Mouse (Mus musculus) adrenal gland, adult 8-10 months (tissue): Measurements from ENCODE around the gene Il17re. TPM values are rescaled to one million over a fixed set of nuclear protein-coding genes. Genes with fewer than 3 reads are reported as not detected.

Experiments
- DNase-seq: peaks from one replicate; pipeline ENCODE4 v3.0.0; 2022
- microRNA-seq, 2 experiments: library from miRNA; unstranded; fragments of <30 nt; microRNA quantifications; one replicate each; pipeline ENCODE4 v1.2.0; 2022
- total RNA-seq, 4 experiments: library from RNA; stranded (reverse); gene quantifications; 2 replicates each; pipeline ENCODE4 v1.2.4; 2022

The Il17re gene
- total RNA-seq, 4 experiments from 2014 or later, result 0.74 to 1.9 (median 1.1) TPM

DNA sequence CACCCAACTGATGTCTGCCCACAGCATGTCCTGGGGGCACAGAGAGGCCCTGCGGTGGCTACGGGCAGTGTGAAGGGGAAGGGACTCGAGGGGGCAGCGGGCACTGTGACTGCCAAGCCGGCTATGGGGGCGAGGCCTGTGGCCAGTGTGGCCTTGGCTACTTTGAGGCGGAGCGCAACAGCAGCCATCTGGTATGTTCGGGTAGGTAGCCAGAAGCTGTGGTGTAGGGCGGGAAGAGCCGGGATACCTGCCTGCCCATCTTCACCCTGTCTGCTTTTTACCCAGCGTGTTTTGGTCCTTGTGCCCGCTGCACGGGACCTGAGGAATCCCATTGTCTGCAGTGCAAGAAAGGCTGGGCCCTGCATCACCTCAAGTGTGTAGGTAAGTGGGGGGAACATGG is 31.1 kb downstream of the Il17re start:
- DNase-seq, result no peak

DNA sequence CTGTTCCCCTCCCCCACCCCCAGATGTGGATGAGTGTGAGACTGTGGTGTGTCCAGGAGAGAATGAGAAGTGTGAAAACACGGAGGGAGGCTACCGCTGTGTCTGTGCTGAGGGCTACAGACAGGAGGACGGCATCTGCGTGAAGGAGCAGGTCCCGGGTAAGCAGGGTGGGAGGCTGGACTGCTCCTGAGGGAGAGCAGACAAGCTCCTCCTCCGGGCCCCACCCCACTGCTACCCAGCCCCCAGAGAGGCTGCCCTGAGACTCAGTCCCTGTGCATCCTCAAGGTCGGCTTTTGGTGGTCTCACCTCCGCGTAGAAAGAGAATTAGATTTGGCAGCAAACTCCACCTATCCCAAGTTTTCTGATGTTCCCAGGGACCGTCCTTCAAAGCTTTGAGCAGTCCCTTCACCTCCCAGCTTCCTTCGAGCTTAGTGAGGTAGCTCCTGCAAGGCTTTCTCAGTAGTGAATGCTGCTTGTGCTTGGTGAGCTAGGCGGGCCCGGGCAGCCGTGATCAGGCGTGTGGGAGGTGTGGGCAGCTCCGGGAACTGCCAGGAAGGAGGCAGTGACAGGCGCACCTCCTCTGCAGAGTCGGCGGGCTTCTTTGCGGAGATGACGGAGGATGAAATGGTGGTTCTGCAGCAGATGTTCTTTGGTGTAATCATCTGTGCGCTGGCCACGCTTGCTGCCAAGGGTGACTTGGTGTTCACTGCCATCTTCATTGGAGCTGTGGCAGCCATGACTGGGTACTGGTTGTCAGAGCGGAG is 34.0 kb downstream of the Il17re start:
- DNase-seq, result no peak

DNA sequence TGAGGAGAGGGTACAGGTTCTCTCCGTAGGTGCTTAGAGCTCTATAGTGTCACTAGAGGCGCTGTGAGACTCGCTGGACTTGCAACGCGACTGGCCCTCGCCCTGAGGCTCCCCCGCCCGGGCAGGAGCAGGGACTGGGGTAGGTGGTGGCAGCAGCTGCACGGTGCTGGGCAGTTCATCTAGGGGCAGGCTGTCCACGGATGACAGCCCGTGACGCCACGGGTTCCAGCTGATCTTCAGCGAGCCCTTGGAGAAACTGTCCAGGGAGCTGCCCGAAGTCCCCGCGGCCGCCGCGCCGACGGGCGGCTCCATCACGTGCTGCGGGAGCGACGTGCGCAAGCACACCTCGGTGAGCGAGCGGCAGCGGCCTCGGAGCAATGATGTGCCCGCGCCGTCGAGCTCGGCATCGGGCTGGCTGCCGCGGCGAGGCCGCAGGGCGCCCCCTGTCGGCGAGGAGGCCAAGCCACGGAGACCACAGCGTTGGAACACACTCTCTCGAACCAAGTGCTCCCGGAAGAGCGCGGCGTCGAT is 36.0 kb downstream of the Il17re start:
- peak; percentile 53 for DNase-seq

DNA sequence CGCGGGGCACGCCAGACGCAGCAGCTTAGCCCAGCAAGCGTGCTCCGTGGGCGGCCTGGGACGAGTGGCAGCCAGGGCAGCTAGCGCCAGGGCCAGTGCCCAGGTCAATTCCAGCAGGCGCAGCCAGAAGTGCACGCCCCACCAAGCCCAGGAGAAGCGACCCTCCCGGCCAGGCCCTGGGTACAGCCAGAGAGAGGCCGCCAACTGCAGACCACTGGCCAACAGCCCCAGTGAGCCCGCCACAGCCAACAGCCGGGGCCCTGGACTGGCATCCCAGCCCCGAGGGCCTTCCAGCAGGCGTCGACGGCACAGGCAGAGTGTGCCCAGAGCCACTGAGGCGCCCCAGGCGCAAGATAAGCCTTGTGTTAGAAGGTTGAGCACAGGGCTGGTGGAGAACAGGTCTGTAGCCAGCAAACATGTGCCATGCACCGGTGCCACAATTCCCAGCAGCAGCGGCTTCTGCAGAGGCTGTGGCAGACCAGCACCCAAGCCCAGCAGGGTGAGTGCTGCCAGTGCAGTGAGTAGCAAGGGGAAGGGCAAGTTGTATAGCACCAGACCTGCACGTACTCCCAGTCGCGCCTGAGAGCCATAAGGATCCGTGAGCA is 36.9 kb downstream of the Il17re start:
- no peak for DNase-seq

DNA sequence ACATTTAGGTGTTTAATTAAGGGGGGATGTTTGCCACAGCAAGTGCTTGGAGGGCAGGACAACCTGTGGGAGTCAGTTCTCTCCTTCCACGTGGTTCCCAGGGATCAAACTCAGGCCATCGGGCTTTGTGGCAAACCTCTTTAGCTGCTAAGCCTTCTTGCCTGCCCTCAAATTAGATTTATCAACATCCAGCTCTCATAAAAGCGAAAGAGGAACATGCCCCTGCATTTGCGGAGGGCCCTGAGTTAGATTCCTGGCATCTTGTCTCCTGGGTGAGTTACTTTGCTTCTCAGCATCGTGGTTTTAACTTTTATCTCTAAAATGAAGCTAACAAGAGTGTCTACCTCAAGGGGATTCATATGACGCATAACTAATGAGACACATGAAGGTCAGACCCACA is 41.1 kb downstream of the Il17re start:
- no peak for DNase-seq

DNA sequence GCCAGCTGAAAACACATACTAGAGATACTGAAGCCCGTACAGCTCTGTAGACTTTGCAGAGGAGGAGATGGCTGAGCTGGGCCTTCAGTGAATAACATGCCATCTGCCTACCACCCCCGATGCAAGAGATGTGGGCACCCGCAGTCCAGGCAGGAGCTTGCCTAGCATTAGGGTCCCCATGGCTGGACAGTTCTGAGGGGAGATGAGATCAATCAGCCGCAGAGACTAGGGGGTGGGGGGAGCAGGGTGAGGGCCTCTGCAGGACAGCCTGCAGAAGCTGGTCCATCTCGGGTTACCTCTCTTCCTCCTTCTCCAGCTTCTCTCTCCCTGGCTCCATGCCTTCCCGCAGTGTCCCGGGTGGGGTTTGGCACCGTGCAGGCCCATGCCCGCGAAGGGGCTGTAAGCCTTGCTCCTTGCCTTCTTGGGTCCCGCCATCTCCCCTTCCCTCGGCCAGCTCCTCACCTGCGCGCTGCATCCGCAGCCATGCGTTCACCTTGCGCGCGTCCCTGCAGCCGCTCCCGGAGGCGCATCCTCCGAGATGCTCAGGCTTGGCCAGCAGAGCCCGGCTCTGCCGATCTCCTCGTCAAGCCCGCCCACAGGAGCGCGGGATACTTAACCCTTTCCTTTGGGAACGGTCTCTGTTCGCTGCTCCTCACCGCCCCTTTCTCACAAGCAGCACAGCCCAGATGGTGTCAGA is 43.3 kb downstream of the Il17re start, which contains the start of gene Prrt3:
Gene Prrt3, minus strand, starts transcription at position 544 of the 697 bp plus-strand sequence.
- DNase-seq, result no peak

DNA sequence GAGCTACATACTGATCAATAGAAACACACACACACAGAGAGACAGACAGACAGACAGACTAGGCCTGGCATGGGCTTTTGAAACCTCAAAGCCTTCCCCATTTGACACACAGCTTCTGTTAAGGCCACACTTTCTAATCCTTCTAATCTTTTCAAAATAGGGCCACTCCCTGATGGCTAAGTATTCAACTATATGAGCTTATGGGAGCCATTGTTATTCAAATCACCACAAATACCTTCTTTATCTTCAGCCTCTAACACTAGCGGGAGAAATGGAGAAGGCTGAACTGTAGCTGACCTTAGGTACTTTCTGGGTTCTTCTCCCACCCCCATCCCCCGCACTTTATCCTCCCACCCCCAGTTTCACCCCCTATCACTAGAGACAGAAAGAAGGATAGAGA is 44.5 kb downstream of the Il17re start:
- no peak for DNase-seq

DNA sequence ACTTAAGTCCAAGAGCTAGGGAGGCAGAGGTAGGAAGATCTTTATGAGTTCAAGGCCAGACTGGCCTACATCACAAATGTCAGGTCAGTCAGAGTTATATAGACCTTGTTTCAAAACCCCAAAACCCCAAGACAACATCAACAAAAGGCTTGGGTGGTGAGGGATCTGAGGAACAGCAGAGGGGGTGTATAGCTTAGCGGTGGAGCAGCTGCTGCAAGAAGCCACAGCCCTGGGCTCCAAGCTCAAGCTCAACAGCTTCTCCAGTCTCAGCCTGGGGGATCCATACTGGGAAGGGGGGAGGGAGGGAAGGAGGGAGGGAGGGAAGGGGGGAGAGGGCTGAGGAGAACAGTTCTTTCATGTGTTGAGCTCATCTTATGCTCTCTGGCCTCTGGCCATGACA is 47.4 kb downstream of the Il17re start:
- DNase-seq, result no peak

DNA sequence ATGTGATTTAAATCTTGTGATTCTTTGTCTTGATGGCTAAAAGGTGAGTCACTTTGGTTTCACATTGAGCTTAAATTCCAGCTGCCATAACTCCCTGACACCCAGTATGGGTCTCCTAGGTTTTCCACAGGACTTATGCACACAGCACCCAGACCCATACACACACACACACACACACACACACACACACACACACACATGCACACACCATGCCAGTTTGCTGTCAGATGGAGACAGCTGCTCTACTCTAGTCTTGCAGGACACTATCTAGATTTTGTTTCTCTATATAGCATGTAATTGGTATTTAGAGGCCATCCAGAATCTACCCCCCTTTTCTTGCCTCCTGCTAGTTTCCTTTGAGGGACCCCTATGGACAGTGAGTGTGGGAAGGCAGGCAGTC is 48.8 kb downstream of the Il17re start:
- DNase-seq, result no peak

DNA sequence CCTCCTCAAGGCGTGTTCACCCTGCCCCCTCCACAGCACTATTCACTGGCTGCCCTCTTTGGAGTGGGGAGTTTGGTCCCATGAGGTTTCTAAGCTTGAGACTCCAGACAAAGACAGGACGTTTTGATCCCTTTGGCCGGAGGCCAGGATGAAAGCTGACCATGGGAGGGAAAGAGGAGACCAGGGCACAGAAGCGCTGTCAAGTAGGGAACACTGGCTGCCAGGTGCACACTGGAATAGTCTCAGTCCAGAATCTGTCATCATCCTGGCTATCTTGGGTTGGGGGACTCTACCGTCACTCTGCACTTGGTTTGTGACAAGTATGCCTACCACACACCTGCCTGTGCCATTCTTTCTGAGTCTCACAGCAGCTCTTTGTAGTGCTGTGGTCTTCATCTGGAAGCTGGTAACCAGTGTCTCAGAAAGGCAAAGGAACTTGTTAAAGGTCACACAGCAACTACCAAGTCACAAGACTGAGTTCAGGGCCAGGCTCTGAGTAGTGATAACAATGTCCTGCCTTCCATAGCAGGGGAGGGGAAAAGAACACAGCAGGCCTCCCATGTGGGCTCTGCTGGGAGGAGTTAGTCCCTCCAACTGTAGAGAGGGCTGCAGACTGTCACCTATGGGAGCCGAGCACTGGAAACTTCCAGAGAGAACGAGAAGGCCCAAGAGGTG is 50.1 kb downstream of the Il17re start:
- no peak for DNase-seq

DNA sequence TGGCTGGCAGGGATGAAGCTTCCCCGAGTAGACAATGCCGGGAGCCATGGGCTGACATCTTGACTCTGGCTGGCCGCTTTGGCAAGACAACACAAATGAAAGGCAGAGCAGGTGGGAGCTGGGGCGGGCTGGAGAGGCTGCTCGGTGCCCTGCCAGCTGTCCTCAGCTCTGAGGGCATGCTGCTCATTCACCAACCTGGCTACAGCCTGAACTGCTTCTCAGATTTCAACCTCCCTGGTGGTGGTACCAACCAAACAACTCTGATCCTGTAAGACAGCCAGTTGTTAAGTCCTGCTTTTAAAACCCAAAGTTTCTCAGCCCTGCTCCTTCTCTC is 50.6 kb downstream of the Il17re start:
- DNase-seq, result no peak

DNA sequence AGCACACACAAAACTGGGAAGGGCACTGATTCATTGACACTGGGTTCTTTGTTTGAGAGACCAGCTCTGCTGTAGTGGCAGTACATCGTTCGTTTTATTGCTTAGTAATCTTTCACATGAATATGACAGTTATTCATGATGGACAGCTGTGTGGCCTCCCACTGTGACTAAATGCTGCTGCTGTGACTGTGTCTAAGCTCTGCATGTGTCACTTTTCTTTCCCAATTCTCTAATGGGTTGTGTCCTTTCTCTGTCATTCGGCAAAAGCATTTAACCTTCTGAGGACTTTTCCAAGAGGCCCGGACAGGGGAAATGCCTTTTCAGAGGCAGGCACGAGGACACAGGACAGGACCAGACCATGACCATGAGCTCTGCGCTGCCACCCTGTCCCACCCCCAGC is 55.7 kb downstream of the Il17re start:
- DNase-seq, result no peak

DNA sequence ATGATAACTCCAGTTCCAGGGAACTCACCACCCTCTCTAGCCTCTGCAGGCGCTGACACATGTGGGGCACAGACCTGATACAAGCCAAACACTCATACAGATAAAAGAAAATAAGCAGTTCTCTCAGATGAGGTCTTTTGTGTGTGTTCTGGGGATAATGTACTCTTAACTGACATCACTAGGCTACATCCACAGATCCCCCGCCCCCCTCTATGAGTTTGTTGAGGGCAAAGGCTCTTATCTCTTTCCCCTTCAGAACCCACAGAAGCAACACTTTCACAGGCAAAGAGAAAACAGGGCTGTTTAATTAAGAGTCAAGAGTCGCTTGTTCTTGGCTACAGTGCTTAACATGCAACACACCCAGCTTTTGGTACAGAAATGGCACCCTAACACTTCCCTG is 56.3 kb downstream of the Il17re start:
- DNase-seq, result no peak

DNA sequence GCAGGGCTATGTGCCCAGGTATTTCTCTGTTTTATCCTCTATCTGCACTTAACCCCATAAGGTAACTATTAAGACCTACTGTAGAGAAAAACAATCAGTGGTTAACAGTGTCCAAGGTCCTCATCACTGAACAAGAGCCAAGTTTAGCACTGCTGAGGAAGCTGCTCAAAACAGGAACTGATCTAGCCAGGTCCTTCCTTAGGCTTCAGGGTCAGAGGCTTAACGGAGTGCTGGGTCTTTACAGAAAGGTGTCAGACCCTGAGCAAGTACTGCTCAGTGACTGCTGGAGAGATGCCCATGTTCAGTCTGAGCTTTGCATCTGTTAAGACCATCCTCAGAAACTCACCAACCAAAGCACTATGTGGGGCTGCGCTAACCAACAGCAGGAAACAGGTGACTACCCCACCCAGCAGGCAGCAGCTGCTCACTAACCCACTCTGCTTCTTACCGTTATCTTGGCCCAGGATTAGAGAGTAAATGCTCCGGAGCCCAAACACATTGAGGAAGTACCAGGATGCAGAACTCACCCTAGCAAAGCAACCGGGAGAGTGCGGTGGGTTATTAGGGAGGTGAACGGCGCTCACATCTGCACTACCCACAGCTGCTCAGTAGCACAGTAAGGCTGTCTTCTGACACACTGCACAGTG is 59.3 kb downstream of the Il17re start:
- DNase-seq, result no peak

Small RNA genes within 50 kb of the gene (microRNA-seq; reads per million reads assigned to microRNA genes)
- 0 reads per million in 2 experiments for gene Gm24387

Other genes starting within 250 kb of the Il17re start
- 10 to 100 TPM; 19.6 to 24.8 (median 23.1) TPM for gene Mtmr14, start 220.6 kb upstream of the Il17re start, total RNA-seq
- gene Cpne9, start 176.2 kb upstream of the Il17re start, total RNA-seq, result 1 to 10 TPM; 4.4 to 8.6 (median 5.8) TPM
- 10 to 100 TPM; 19.5 to 32.3 (median 29.5) TPM for gene Brpf1, start 151.3 kb upstream of the Il17re start, total RNA-seq
- gene Ogg1, start 131.5 kb upstream of the Il17re start, total RNA-seq, result 10 to 100 TPM; 14.4 to 21.7 (median 17.1) TPM
- gene Camk1, start 114.5 kb upstream of the Il17re start, total RNA-seq, result 10 to 100 TPM; 50.1 to 74.6 (median 64.6) TPM
- gene Tada3, start 80.6 kb upstream of the Il17re start, total RNA-seq, result 10 to 100 TPM; 39.3 to 47.1 (median 43.4) TPM
- gene Arpc4, start 80.4 kb upstream of the Il17re start, total RNA-seq, result 100 to 1,000 TPM; 199 to 228 (median 204) TPM
- gene Ttll3, start 69.2 kb upstream of the Il17re start, total RNA-seq, result 1 to 10 TPM; 2.6 to 7.4 (median 3.9) TPM
- gene Rpusd3, start 39.1 kb upstream of the Il17re start, total RNA-seq, result 10 to 100 TPM in 3 of 4 experiments, 1 to 10 TPM in 1; 7.6 to 13.8 (median 11.6) TPM
- 100 to 1,000 TPM; 185 to 405 (median 283) TPM for gene Cidec, start 22.7 kb upstream of the Il17re start, total RNA-seq
- gene Jagn1, start 15.9 kb upstream of the Il17re start, total RNA-seq, result 10 to 100 TPM; 40.6 to 52.5 (median 46.4) TPM
- 10 to 100 TPM; 17.5 to 29.1 (median 24.0) TPM for gene Il17rc, start 12.9 kb downstream of the Il17re start, total RNA-seq
- gene Creld1, start 24.8 kb downstream of the Il17re start, total RNA-seq, result 10 to 100 TPM; 60.8 to 69.9 (median 67.4) TPM
- gene Prrt3, start 43.4 kb downstream of the Il17re start, total RNA-seq, result under 1 TPM; 0.20 to 0.40 (median 0.31) TPM
- gene Emc3, start 73.2 kb downstream of the Il17re start, total RNA-seq, result 100 to 1,000 TPM in 1 of 4 experiments, 10 to 100 TPM in 3; 81.3 to 119 (median 96.3) TPM
- gene Fancd2, start 73.2 kb downstream of the Il17re start, total RNA-seq, result 1 to 10 TPM in 2 of 4 experiments, under 1 TPM in 2; 0.35 to 2.0 (median 0.88) TPM
- under 1 TPM in 1 of 4 experiments, not detected in 3; 0.35 TPM for gene Fancd2os, start 142.2 kb downstream of the Il17re start, total RNA-seq
- gene Brk1, start 146.3 kb downstream of the Il17re start, total RNA-seq, result 100 to 1,000 TPM; 180 to 239 (median 200) TPM
- 10 to 100 TPM; 29.5 to 34.0 (median 32.1) TPM for gene Vhl, start 165.5 kb downstream of the Il17re start, total RNA-seq
- gene Irak2, start 180.0 kb downstream of the Il17re start, total RNA-seq, result 10 to 100 TPM; 11.8 to 38.3 (median 22.4) TPM
- 10 to 100 TPM; 56.1 to 74.8 (median 64.0) TPM for gene Tatdn2, start 238.6 kb downstream of the Il17re start, total RNA-seq